Mouse (Mus musculus) CH12F3 (cell line): ENCODE measurements around the gene Klf6.

Source experiments
- in situ Hi-C: fragments of 300-500 bp; cut with MboI; formaldehyde crosslinking; loops from 2 replicates; pipeline ENCODE4 v1.14.3; 2020; ENCODE audit warnings: low sequenced_read_pairs

The Klf6 gene

DNA sequence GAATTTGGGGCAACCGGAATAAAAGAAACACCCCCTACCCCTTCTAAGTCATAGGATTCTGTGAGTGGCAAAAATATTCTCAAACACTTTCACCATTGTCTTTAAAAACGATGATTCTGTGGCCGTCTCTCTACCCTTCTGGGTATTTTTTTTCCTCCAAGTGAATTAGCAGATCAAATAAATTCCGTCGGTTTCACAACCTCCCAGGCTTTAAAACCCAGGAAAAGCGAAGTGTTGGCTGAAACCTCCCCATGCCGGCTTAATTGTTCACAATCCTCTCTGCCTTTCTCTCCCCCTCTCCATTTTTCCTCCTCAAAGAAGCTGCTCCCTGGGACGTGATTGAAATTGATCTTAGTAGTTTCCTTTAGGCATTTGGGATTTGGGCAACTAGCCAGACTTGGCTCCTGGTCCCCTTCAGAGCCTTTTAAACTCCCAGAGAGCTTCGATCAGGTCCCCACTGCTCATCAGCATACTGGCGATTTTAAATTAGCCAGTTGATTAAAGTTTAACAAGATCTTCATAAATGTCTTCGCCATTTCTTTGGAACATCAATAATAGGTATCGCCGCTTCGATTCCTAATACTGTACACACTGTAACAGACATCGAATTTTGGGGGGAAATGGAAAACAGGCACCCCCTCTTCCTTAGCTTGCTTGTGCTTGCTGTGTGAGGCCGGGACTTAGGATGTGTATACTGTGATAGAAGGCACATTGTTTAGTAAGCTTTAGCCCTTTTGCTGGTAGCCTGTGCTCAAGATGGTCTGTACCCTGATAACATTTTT is 1.5 kb downstream of the Klf6 start:
- in situ Hi-C loops: no loop called here

- in situ Hi-C loops: no loop called here
Observed at GRCm38 (mm10) chr13:5863408-5863891, 2.2 kb downstream of the Klf6 start.

GRCm38 (mm10) chr13:5864265-5865097 is 3.2 kb downstream of the Klf6 start:
- in situ Hi-C loops: no loop called here

GRCm38 (mm10) chr13:5865098-5865415 is 3.8 kb downstream of the Klf6 start:
- in situ Hi-C loops: no loop called here

DNA sequence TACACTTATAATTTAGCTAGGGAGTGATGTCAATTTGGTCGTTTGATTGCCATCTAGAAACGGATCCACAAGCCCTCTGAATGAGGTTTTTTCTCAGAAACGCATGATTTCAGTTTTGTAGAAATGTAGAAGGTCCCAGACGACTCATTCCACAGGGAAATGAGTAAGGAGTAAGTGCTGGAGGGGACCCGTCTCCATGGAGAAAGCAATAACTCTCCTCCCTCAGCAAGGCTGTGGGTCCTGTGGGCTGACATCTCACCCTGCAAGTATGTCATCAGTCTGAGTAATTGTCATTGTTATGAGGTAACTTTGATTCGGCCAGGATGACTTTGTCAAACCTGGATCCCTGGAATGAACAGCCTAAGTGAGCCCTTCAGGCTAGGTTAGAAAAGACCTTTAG is 4.8 kb downstream of the Klf6 start:
- in situ Hi-C loops: no loop called here

DNA sequence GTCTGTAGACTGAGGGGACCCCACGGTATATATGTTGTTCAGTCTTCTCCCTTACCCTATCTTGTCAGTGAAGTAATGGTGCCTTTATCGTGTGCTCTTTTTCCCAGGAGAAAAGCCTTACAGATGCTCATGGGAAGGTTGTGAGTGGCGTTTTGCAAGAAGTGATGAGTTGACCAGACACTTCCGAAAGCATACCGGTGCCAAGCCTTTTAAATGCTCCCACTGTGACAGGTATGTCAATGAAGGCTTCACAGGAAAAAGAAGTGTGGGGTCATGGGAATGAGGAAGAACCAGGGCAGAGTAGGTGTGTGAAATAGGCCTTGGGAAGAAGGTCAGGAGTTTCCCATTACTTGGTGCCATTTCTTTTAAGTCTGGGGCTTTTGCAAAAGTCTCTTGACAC is 5.2 kb downstream of the Klf6 start:
- in situ Hi-C loops: no loop called here

DNA sequence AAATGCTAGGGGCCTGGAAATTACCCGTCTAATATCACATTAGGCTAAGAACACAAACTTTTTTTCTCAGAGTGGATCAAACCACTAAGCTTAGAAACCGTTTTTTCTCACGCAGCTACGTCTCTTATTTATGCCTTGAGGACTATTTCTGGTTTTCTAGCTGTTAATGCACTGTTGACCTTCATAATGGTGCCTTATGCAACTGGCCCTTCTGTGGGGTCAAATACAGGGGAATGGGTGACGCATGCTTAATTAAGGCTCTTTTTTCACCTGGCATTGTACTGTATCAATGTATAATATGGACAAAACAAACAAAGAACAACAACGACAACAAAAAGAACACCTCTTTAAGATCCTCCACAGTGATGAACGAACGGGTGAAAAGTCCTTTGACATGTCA is 7.1 kb downstream of the Klf6 start:
- in situ Hi-C loops: no loop called here

DNA sequence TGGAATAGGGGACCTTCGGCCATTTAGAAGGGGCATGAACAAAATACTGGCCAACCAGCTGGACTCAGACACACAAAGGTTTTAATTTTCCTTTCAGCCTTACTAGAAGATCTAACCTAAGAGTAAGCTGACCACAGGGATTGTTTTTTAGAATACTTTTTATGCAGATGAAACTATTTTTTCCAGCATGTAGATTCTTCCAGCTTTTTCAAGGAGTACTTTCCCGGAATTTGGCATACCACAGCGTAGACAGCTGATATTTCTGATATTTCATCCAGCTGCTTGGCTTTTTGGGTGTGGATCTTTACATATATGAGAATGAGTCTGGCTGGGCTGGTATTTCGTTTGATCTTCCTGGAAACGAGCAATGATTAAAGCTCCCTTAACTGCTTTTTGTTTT is 8.2 kb downstream of the Klf6 start:
- in situ Hi-C loops: no loop called here

DNA sequence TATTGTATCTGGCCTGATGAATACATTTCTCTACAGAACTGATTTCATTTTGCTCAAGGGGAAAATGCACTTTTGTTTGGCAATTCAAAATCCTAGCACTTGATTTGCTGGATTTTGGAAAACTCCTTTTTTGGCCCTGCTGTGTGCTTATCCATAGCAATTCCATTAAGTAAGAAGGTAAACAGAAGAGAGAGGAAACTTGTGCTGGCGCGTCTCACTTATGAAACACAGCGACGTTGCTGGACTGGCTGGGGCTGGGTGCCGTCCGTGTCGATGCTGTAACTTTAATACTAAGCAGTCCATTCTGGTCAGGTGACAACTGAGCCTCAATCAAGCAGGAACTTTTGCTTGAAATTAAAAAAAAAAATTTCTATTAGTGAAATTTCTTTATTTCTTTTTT is 8.6 kb downstream of the Klf6 start:
- in situ Hi-C loops: no loop called here

- in situ Hi-C loops: no loop called here
Observed at GRCm38 (mm10) chr13:5870382-5871272, 9.3 kb downstream of the Klf6 start.

DNA sequence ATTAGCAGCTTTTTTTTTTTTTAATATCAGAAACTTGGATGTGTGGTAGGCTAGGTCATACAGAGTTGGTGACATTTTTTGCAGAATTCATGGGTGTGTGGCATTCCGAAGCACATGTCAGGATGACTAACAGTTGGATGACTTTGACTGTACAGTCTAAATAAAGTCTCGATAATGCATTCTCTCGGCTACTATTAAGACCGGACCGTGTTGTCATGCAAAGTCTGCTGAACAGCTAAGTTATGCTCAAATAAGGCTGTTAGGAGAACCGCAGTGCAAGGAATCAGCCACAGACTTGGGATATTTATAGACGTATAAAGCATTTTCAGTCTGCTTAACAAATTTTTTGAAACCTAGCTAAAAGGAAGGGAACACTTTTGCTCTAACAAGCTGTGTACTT is 10.1 kb downstream of the Klf6 start:
- in situ Hi-C loops: no loop called here

- in situ Hi-C loops: no loop called here
Observed at GRCm38 (mm10) chr13:5873681-5874080, 12.4 kb downstream of the Klf6 start.

- in situ Hi-C loops: no loop called here
Observed at GRCm38 (mm10) chr13:5875478-5875877, 14.2 kb downstream of the Klf6 start.

DNA sequence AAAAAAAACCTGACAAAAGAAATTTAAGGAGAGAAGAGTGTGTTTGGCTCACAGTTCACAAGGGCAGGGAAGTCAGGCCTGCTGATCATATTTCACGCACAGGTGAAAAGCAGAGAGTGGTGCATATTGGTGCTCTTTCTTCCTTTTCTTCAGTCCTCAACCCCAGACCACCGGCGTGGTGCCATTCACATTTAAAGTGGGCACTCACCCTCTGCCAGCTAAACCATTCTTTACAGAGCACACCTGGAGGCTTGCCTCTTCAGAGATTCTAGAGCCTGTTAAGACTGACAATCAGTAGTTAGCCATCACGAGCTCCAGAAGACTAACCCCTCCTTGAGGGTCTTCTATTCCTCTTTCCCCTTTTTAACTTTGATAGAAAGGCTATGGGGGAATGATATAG is 17.5 kb downstream of the Klf6 start:
- in situ Hi-C loops: no loop called here

GRCm38 (mm10) chr13:5886810-5887209 is 25.5 kb downstream of the Klf6 start:
- in situ Hi-C loops: no loop called here

DNA sequence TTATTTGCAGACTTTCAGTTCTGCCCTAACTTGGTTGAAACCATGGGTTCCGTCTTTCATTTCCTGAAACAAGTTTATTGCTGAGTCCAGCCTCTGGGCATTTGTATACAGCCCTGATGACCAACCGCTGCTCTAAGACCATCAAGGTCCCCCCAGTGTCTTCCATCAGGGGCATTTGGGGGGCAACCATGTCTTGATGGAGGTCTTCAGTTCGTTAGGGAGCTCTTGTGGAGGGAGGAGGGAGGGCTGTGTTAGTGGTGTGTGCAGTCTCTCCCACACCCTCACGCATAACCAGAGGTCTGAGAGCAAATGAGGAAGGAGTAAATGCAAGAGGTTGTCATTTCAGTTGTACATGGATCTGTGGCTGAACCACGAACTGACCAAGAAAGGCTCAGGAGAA is 26.9 kb downstream of the Klf6 start:
- in situ Hi-C loops: no loop called here

- in situ Hi-C loops: no loop called here
Observed at GRCm38 (mm10) chr13:5888731-5889130, 27.4 kb downstream of the Klf6 start.

GRCm38 (mm10) chr13:5890035-5890434 is 28.8 kb downstream of the Klf6 start:
- in situ Hi-C loops: no loop called here

GRCm38 (mm10) chr13:5892684-5893447 is 31.6 kb downstream of the Klf6 start:
- in situ Hi-C loops: no loop called here

GRCm38 (mm10) chr13:5894910-5895309 is 33.6 kb downstream of the Klf6 start:
- in situ Hi-C loops: no loop called here

- in situ Hi-C loops: no loop called here
Observed at GRCm38 (mm10) chr13:5895851-5896250, 34.6 kb downstream of the Klf6 start.
